Mouse (Mus musculus) liver, embryonic 14.5 days (tissue): ENCODE results near the gene Ube2t. TPM values are rescaled to one million over a fixed set of nuclear protein-coding genes. Genes with fewer than 3 reads are reported as not detected.
A peak's percentile ranks its signal among the peaks of the same experiment; 100 is the strongest.

ENCODE experiments used
- ATAC-seq: fragments of 200-750 bp; cut with Nextera tagmentation; 2 replicates; pipeline ENCODE4 v1.8.0; 2017; ENCODE audit warnings: moderate number of reproducible peaks, mild to moderate bottlenecking, moderate library complexity; ENCODE audit not compliant: insufficient read depth
- DNase-seq, 3 experiments: peaks; one replicate each; pipeline ENCODE4 v3.0.0-alpha.2; 2012 to 2013; ENCODE audit warnings: low read depth in 3 of 3, low spot score in 3 of 3
- H3K27ac ChIP-seq: fragments of 300-500 bp; sonication (generic); 2 replicates; pipeline ENCODE4 v1.5.1; 2014; ENCODE audit warnings: moderate library complexity, mild to moderate bottlenecking, control low read depth, inconsistent platforms
- H3K27me3 ChIP-seq: fragments of 300-500 bp; sonication (generic); 2 replicates; pipeline ENCODE4 v1.6.1; 2014; ENCODE audit warnings: mild to moderate bottlenecking, low read length, moderate library complexity; ENCODE audit not compliant: control insufficient read depth, insufficient read depth
- H3K36me3 ChIP-seq: fragments of 300-500 bp; sonication (generic); replicated peaks from 2 replicates; pipeline ENCODE4 v1.6.1; 2014; ENCODE audit warnings: low read depth; ENCODE audit not compliant: control insufficient read depth, insufficient read depth
- H3K4me1 ChIP-seq, 2 experiments: fragments of 200-500 bp in 1 of 2; fragments of 300-500 bp in 1 of 2; sonication (generic) in 1 of 2; replicated peaks; 2 replicates each; pipeline ENCODE4 v1.6.1; 2012 to 2014; ENCODE audit warnings: antibody characterized with exemption in 1 of 2, inconsistent platforms in 1 of 2, low read length in 1 of 2; ENCODE audit not compliant: control insufficient read depth in 2 of 2, insufficient read depth in 2 of 2
- H3K4me2 ChIP-seq: fragments of 300-500 bp; sonication (generic); 2 replicates; pipeline ENCODE4 v1.6.1; 2014; ENCODE audit warnings: low read depth, mild to moderate bottlenecking, control low read depth, moderate library complexity
- H3K4me3 ChIP-seq, 2 experiments: fragments of 200-500 bp in 1 of 2; fragments of 300-500 bp in 1 of 2; sonication (generic) in 1 of 2; 2 replicates each; pipeline ENCODE4 v1.5.1; 2012 to 2014; ENCODE audit warnings: low read depth in 2 of 2, low read length in 2 of 2, mild to moderate bottlenecking in 2 of 2, control low read depth in 1 of 2, inconsistent platforms in 1 of 2, moderate library complexity in 1 of 2; ENCODE audit not compliant: insufficient read depth in 1 of 2
- H3K9ac ChIP-seq: fragments of 300-500 bp; sonication (generic); replicated peaks from 2 replicates; pipeline ENCODE4 v1.6.1; 2014; ENCODE audit warnings: mild to moderate bottlenecking, control low read depth, moderate library complexity
- H3K9me3 ChIP-seq: fragments of 300-500 bp; sonication (generic); 2 replicates; pipeline ENCODE4 v1.6.1; 2016; ENCODE audit warnings: low read length, mixed read lengths; ENCODE audit not compliant: control insufficient read depth
- CTCF ChIP-seq: IDR thresholded peaks from 2 replicates; pipeline ENCODE4 v1.5.1; 2016; ENCODE audit warnings: antibody characterized with exemption, low read depth, control low read depth
- EP300 ChIP-seq: IDR thresholded peaks from 2 replicates; pipeline ENCODE4 v1.6.1; 2016; ENCODE audit warnings: antibody characterized with exemption, low read depth
- WGBS: fragments of 180-500 bp; shearing (Covaris S2); extraction: QIAGEN DNeasy Blood & Tissue Kit; methylation state at CpG from one replicate; pipeline ENCODE4 v1.1.7; 2014; ENCODE audit not compliant: insufficient replicate concordance; 5-methylcytosine and 5-hydroxymethylcytosine counted together
- polyA plus RNA-seq, 2 experiments: library from polyadenylated mRNA; depleted of rRNA in 1 of 2; stranded (reverse) in 1 of 2; unstranded in 1 of 2; fragments of >200 nt; fragmentation: Nextera tagmentation in 1 of 2; extraction: Ambion mirVana in 1 of 2; gene quantifications; 2 replicates each; pipeline versions ENCODE4 v1.2.1 to v1.2.3; 2012 to 2014

Ube2t gene
- polyA plus RNA-seq, 2 experiments: 22.2 to 37.6 TPM

DNA sequence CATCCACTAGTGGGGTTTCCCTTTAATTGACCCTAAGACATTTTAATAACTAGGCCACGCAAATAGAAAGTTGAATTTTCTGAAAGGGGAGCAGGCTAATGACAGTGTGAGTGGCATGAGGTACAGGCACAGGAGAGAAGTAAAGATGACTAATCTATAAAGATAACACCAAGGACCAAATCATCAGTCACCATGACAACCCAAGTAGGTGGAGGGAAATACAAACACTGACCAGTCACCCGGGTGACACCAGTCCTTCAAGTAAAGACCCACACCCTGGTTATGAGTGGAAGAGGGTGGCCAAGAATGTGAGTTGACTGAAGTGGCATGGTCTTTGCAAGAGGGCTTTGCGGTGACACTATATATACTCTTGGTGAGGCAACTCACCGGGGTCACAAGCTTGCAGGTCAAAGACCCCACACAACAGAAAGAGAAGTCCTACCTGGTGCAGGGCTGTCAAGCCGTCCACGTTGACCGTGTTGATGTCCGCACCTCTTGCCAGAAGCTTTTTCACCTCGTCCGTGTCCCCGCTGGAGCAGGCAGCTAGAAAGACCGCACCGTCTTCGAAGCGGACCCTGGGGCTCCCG is 7.2 kb upstream of the Ube2t start:
- Histone ChIP-seq H3K36me3 (no peaks in the 10 kb centered on the region), H3K9me3 (no peaks in the 10 kb centered on the region), H3K4me2 (peak overlapping the region; percentile 75), H3K27ac (peak overlapping the region; percentile 1; the same call in 1 of the 2 replicates), H3K27me3 (no peaks in the 10 kb centered on the region), H3K4me1 (peaks cover 6 to 12% of the 10 kb centered on the region in 2 experiments; a peak in 3 of 4 replicates), H3K9ac (peak overlapping the region; percentile 83), H3K4me3 (peak overlapping the region; percentile 85 to 94)
- 4% methylated on average over 16 of the region's 16 CpGs for WGBS
- DNase-seq (peak in 2 of 3 experiments; percentile 9 to 40), ATAC-seq (peak; percentile 26; the same call in 1 of the 2 replicates)
- TF ChIP-seq CTCF (no peak), EP300 (no peak)

DNA sequence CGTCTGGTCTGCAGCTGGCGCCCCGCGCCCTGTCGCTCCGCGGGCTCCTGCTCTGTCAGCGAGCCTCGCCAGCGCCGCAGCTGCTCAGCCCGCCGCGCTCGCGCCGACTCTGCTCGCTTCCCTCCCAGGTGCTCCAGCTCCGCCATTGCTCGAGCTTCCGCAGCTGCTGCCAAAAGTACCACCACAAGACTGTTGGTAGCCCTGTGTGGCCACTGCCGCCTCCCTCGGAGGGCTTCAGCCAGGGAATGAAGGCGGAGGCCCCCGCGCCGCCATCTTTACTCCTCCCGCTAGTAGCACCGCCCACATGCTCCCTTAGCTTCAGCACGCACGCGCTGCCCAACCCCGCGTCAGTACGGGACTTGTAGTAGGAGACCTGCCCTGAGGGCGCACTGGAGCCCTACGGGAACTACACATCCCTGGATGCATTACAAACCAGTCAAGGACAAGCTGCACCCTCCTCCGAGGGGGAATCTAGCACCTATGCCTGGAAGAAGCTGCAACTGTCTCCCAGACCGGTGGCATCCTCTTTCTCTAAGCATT is 6.7 kb upstream of the Ube2t start, which contains the start of gene Ppp1r12b:
Gene Ppp1r12b, minus strand, starts transcription at position 306 of the 540 bp plus-strand sequence.
- peak; percentile 98 for ATAC-seq
- H3K4me1 ChIP-seq: peaks cover 6 to 12% of the 10 kb centered on the region in 2 experiments; a peak in 3 of 4 replicates
- peak; percentile 85 to 90 (median 88) for DNase-seq
- H3K9me3 ChIP-seq: no peaks in the 10 kb centered on the region
- peak within 1 kb of the TSS; percentile 85 to 94 for H3K4me3 ChIP-seq
- no peaks in the 10 kb centered on the region for H3K36me3 ChIP-seq
- no peaks in the 10 kb centered on the region for H3K27me3 ChIP-seq
- peak within 1 kb of the TSS; percentile 83 for H3K9ac ChIP-seq
- TF ChIP-seq CTCF (peak; percentile 59), EP300 (no peak)
- peak within 1 kb of the TSS; percentile 75 for H3K4me2 ChIP-seq
- H3K27ac ChIP-seq: peak within 1 kb of the TSS; percentile 1; the same call in 1 of the 2 replicates
- WGBS: under 1% methylated on average over 39 of the region's 39 CpGs

DNA sequence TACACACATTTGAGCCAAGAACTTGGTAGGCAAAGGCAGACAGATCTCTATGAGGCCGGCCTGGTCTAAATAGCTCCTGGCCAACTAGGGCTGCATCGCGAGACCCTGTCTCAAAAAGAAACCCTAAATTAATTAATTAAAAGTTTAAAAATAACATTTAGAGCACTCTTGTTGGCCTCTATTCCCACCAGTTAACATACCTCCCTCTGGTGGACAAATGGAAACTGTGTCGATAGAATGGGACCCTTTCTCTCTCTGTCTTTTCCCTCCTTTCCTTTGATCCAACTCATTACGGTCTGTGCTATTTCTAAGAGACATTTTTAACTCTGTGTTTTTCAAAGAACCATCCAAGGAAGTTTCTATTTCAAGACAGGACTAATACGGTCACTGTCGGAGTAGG is 1.7 kb upstream of the Ube2t start:
- Histone ChIP-seq H3K9me3 (no peaks in the 10 kb centered on the region), H3K27me3 (no peaks in the 10 kb centered on the region), H3K4me3 (no peak overlapping the region), H3K36me3 (no peaks in the 10 kb centered on the region), H3K9ac (no peak overlapping the region), H3K27ac (no peak overlapping the region), H3K4me1 (peaks cover 7 to 18% of the 10 kb centered on the region in 2 experiments; a peak in 3 of 4 replicates), H3K4me2 (no peak overlapping the region)
- ATAC-seq: no peak
- 53% methylated on average over 7 of the region's 7 CpGs for WGBS
- TF ChIP-seq EP300 (no peak), CTCF (peak; percentile 42)
- no peak for DNase-seq

DNA sequence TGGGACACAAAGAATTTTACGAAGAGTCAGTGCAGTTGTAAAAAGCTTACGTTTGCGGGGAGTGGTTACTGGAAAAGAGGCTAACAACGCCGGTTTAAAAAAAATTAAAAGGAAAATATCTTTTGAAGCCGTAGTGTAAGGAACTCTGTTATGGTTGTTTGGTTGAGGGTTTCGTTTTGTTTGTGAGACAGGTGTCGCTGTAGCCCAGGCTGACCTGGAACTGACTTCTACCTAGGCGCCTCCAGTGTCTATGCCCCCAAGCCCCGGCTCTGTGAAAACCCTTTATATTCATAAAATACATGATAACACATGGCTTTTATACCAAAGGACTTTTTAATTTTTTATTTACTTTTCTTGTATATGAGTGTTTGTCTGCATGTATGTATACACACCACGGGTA is 456 bp downstream of the Ube2t start:
- Histone ChIP-seq H3K9me3 (no peaks in the 10 kb centered on the region), H3K9ac (peak overlapping the region; percentile 69), H3K27ac (peak overlapping the region; percentile 27), H3K4me1 (peaks cover 7 to 15% of the 10 kb centered on the region in 2 experiments; a peak in 3 of 4 replicates), H3K4me2 (peak overlapping the region; percentile 89), H3K27me3 (no peaks in the 10 kb centered on the region), H3K36me3 (peaks cover 3% of the 10 kb centered on the region), H3K4me3 (peak overlapping the region; percentile 69 to 78)
- DNase-seq: peak in 2 of 3 experiments; percentile 25 to 43
- 2% methylated on average over 11 of the region's 11 CpGs for WGBS
- peak; percentile 74 for ATAC-seq
- TF ChIP-seq CTCF: peak; percentile 56
- no peak for TF ChIP-seq EP300

DNA sequence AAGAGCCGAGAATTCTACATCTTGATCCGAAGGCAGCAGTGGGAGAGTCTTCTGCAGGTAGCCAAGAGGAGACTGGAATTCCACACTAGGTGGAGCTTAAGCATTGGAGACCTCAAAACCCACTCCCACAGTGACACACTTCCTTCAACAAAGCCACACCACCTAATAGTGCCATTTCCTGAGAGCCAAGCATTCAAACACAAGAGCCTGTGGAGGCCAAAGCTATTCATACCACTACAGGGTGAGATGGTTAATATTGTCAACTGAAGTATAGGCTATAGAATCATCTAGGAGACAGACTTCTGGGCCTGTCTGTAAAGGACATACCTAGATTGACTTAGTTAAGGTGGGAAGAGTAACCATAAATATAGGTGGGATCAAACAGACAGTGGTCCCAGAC is 3.1 kb downstream of the Ube2t start:
- no peak overlapping the region for H3K4me3 ChIP-seq
- H3K36me3 ChIP-seq: peaks cover 25% of the 10 kb centered on the region

More for the DNA sequence above, 3.1 kb downstream of the Ube2t start:
- ATAC-seq (no peak), DNase-seq (no peak)
- H3K4me2 ChIP-seq: no peak overlapping the region
- H3K27ac ChIP-seq: no peak overlapping the region
- H3K4me1 ChIP-seq: peaks cover 7 to 15% of the 10 kb centered on the region in 2 experiments; a peak in 3 of 4 replicates
- no peak overlapping the region for H3K9ac ChIP-seq
- no peaks in the 10 kb centered on the region for H3K9me3 ChIP-seq
- H3K27me3 ChIP-seq: no peaks in the 10 kb centered on the region
- 83% methylated on average over 2 of the region's 2 CpGs for WGBS
- TF ChIP-seq EP300 (no peak), CTCF (no peak)
